Mouse (Mus musculus): ENCODE data around the gene Npm3.

Npm3 gene

DNA sequence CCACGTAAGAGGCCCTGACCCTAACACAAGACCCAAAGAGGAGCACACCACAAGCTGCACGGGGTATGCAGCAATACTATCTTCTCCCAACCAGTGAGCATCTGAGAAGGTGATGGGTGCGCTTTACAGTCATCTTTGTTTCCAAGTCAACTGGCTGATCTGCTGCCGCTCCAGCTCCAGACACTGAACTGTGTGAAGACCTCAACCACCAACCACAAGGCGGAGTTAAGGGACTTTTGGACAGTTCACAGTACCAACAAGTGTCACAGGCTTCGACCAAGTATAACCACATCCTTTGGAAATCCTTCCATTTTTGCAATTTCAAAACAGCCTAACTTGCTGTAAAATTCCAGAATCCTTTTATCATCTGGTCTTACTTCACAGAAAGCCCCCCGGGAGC is 2.5 kb upstream of the Npm3 start:
- DNase-seq, result no peak

DNA sequence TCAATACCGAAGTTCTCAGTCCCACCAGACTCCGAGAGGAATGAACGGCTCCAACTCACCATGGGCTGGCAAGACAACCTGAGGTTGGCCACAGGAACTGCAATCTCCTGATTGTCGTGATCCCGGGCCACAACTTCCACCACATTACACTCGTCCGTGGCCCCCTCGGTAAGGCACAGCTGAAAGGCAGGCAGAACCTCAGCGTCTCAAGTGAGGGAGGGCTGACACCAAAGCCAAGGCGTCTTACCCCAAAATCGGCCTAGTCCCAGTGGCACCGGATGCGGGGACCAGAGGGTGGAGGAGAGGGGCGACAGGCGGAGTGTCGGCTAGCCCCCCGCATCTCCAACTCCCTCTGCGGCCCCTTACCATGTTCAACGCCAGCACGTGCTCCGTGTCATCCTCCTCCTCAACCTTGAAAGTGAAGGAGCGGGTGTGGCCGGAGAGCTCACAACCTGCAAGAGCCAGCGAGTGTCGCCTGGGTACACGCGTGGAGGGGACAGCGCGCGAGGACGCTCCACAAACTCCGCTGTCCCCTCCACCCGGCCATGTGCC is 624 bp downstream of the Npm3 start:
- no peak for DNase-seq

DNA sequence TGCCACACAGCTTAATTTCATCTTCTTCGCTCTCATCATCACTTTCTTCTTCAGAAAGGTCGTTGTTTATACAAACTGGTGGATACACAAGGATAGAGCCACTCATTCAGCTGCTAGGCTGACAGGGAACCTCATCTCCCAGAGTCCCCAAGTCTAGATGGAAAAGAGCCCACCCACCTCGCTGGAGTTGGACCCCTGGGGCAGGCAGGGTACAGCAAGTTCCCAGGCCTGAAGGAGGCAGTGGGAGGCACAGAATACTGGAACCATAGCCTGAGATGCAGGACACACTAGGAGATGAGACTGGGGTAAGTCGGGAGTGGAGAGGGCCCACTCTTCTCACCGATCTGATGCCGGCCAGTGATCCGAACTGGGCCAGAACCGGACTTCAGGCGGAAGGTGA is 1.2 kb downstream of the Npm3 start:
- DNase-seq, result no peak

DNA sequence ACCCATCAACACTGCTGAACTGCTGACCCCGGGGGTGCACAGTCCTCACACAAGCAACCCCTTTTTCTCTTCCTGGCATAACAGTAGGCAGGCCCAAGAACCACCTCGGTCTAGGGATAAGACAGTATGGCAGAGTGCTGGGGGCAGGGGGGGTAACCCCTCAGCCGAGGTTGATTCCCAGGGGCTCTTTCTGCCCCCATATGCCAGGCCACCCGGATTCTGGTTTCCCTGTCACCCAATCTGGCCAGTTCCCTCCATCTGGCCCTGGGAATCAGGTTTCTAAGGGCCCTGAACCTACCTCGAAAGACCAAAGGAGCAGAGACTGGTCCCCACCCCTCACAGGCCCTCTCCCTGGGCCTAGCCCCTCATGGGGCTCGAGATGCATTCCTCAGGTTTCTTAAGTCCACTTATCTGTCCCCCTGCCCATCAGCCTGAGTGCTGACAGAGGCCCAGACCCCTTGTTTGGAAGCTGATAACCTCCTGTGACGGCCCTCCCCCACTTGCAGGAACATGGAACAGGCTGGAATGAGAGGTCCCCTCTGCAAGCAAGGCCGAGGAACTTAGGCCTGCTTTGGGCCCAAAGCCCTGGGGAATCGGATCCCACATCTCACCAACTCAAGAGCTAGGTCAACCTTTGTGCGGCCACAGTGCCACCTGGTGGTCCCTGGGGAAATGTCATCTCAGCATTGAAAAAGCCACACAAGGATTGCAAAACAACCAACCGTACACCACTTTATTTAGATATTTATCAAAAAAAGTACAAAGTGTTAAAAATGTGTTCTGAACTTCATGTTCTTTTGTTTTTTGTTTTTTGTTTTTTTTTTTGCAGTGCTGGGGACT is 2.1 kb downstream of the Npm3 start:
- DNase-seq, result peak; percentile 82 to 86

DNA sequence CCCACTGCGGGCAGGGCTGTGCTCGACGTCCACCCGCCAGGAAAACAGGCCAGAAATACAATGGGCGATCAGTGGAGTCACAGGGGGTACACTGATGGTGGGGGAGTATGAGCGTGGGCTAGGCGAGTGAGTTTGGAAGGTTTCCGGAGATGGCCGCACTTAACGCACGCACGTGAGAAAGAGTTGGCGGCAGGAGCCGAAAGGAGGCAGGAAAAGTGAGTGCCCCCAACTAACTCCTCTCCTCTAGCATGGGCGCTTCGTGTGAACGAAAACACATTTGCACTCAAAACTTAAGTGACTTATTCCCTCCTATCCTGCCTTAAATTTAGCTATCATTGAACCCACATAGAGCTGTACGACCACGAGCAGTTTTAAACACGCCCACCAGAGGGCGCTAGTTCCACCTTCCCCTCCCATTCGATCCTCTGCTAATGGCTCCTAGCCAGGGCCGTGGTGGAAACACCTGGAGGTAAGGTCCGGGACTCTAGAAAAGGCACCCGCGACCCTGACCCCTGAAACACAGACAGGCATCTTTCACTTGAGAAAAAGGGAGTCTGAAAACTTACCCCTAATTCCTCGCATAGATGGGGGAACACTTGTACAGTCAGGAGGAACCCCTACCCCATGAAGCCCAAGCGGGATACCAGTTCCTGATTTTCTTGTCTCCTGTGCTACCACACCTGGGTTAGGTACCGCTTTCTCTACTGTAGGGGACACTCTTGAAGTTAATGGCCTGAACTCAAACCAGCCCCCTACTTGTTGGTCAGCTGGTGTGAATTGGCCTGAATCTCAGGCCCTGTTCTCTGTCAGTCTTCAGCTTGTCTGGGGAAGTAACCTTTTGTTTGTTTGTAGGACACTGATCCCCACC is 3.0 kb downstream of the Npm3 start:
- peak; percentile 75 to 79 for DNase-seq

DNA sequence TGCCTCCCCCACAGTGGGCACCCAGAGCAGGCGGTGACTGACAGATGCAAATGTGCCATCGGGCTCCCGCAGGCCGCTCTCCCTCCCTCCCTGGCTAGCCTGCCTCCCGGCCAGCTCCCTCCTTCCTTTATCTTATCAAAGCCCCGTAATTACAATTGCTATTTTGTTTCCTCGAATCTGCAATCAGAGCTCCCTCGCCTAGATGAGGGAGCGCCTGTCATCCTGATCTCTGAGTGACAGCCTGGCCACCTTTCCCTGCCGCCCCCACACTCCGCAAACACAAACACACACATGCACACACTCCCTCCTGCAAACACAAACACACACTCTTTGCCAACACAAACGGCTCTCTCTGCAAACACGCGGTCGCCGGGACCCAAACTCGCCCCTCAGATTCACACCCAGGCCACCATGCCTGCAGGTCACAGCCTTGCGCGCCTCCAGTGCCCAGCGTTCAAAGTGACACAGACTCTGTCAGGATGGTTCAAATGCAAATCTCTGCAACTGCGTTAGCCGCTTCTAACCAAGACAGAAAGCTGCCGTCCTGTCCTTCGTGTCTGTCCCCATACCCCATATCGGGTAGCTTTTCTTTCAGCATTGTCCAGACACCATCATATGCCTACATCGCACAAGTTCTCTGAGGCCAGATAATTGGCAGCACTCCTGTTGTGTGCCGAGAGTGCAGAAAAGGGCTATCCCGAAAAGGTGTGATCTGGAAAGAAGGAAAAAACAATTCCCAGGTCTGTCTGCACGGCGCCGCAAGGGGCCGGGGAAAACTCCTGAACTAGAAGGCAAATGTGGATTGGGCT is 3.8 kb downstream of the Npm3 start:
- DNase-seq, result no peak

DNA sequence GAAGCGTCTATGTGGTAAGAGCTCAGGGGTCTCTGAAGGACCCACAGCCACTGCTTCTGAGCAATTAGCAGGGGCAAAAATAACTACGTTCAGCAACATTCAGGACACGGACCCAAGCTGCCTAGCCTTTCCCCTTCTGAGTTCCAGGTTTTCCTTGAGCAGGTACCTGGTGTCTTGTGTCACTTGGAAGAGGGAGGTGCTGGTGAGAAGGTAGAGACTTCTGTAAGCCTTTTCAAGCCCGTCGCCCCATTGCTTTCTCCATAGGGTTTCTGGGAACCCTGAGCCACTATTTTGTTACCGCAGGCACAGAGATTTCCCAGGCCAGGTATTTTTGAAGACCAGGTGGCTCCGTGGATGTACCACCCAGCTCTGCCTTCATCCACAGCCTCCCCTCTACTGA is 5.8 kb downstream of the Npm3 start:
- DNase-seq, result no peak

DNA sequence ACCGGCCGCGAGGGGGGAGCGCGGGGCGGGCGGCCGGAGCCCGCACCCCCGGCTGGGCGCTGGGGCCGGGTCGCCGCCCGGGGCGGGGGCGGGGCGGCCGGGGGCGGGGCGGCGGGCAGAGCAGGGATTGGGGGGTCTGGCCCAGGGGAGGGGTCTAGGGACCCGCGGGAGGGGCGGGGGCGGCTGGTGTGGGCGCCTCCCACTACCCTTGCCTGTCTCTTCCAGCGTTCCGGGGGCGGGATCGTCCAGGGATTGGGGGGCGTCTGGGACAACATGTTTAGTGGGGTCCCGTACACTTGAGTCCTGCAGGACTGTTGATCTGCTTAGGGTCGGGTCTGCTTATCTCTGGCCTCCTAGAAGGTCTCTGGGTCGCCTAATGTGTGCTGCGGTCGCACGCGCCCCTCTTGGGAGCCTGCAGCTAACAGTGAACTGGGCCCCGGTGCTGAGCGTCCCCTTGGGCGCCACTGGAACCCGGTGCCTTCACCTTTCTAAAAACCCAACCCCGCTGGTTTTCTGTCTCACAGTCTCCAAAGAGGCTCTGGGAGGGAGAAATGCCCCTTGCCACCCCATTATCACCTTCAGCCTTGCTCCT is 6.3 kb downstream of the Npm3 start:
- DNase-seq, result no peak

DNA sequence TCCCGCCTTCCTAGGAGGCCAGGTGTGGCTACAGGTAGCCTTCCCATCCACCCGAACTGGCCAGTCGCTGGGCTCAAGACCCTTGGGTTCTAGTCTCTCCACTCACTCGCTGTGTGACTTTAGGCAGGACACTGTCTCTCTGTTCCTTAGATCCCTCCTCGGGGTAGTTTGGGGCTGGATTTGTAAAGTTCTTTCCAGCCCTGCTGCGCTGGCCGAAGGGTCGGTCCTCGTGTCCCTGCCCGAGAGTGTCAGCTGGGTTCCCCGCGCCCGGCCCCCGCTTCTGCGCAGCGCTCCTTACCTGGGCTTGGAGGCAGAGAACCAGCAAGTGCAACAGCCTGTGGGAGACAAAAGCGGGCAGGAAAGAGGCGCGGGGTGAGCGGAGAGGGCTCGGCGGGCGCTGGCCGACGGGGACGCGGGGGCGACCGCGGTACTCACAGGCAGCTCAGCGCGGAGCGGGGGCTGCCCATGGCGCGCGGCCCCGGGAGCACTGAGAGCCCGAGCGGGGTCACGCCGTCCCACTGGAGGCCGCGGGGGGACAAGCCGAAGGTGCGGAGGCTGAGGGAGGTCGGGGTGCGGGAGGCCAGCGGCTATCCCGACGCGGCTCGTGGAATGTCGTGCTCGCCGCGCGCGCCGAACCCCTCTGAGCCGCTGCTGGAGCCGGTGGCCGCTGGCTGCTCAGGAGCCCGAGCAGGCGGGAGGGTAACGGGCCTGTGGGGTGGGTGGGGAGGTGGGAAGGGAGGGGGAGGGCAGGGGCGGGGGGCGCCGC is 7.0 kb downstream of the Npm3 start, which contains the start of gene Fgf8:
Fgf8 (minus strand) TSS at position 698 of the 766 bp plus-strand sequence.
- DNase-seq, result no peak

DNA sequence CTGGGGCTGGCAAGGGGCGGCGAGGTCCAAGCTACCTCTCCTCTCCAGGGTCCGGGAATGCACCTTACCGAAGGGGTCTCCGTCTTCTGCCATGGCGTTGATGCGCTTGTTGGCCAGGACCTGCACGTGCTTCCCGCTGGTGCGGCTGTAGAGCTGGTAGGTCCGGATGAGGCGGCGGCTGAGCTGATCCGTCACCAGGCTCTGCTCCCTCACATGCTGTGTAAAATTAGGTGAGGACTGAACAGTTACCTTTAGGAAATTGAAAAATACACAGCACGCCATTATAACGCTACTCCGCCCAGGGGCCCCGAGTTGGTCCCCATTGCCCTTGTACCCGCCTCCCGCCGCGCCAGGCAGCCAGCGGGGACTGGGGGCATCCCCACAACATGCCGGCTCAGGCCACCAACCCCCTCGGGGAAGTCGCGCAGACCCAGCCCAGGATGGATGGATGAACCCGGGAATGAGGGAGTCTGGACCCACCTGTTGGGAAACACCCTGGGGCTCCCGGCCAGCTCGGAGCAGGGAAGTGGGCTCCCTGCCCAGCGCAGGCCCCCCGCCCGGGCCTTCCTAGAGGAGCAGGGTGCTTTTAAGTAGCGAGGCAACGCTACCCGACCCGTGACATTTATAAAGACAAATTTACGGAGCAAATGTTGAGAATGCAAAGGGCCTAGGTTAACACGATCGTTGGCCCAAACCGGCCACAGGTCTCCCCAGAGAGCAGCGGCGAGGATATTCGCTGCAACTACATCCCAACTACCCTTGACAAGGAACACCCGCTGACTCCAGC is 7.8 kb downstream of the Npm3 start:
- DNase-seq, result no peak

DNA sequence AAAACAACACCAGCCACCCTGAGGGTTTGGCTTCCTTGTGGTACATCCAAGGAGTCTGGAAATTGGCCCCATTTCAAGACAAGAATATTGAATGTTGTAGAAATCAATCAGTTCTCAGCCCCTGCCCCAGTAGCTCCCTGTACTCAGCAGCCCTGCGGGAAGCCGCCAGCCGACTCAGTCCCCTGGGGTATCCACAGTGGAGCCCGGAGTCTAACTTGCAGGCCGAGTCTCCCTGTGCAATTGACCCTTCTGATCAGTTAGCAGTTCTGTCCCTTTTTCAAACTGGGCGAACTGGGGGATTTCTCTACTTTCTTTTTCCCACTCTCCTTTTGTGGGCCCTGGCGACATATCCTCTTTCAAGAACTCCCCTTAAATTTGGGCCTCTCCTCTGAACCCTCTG is 8.6 kb downstream of the Npm3 start:
- no peak for DNase-seq

DNA sequence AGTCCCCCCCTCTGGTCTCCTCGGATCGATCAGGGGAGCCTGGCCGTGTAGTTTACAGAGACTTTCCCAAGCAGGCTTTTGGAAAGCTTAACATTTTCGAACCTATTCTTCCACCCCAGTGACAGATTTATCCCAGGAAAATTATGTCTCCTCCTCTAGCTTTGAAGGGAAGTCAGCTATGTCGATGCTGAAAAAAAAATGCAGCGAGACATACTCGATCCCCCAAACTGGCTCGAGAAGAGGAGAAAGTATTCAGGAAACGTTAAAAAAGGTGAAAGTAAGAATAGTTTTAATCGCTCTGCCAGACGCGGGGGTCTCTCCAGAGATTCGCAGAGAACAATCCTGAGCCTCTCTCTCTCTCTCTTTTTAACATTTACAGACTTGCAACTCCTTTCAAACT is 9.2 kb downstream of the Npm3 start:
- DNase-seq, result no peak

DNA sequence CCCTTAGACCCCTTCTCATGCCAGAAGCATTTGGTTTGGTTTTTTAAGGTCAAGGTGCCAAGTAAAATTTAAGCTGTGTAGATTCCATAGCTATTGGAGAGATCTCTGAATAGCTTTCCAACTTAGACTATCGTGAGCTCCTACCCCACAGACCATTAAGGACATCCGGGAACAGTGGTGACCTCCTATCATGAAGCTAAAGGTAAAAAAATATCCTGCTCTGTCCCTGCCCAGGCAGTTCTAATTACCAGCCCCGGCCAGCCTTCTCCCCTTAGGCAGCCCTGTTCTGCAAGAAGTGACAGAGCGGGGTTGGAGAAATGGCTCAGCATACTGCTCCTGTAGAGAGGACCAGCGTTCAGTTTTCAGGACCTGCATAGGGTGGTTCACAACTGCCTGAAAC is 10.9 kb downstream of the Npm3 start:
- DNase-seq, result no peak

DNA sequence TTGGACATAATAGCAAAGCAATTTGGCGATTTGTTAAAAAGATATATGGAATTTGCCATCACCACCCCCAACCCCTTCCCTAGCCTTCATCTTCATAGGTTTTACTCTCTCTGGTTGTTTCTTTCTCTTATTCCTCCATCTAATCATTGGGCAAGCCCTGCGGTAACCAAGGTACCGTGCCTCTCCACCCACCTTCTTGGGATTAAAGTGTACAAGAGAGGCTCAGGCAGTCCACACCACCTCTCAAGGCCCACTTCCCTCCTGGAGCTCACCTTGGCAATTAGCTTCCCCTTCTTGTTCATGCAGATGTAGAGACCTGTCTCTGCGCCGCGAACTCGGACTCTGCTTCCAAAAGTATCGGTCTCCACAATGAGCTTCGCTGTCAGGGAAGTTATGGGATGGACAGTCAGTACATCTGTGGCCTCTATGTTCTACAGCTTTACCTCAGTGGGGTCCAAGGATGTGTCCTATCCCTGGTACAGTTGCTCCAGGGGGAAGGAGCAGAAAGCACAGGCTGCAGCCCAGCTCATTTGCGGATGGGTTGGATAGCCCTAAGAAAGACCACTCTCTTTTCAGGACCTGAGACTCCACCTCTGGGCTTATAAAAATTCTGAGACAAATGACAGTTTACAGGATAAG is 11.4 kb downstream of the Npm3 start:
- DNase-seq, result no peak

DNA sequence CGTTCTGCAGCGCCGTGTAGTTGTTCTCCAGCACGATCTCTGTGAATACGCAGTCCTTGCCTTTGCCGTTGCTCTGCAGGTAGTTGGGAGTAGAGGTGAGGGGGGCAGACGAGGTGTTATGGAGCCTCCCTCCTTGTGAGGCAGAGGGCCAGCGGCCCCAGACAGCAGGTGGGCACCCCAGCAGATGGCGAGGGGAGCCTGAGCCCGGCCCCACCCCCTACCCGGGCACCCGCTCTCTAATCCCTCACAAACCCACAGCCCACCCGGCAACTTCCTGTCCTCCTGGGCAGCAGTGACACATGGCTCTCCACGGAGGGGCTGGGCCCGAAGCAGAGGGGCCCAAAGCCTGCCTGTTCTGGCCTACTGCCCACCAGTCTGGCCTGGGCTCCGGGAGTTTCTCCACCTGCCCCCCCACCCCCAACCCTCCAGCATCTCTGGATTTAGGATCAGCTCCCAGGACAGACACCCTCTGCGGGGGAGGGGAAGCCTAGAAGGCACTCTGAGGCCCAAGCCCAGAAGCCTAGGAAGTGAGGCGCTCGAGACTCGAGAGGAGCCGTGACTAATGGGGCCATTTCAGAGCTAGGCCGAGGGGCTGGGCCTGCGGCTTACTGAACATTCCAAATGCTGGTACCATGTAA is 12.1 kb downstream of the Npm3 start:
- no peak for DNase-seq

DNA sequence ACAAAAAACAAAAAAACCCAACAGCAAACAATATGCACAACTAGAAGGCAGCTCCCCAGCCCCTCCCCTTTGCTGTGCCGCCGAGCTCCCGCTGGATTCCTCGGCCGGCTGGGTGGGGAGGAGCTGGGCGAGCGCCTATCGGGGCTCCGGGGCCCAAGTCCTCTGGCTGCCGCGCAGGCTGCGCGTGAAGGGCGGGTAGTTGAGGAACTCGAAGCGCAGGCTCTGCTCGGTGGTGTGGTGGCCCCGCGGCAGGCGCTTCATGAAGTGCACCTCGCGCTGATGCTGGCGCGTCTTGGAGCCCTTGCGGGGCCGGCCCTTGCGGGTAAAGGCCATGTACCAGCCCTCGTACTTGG is 12.6 kb downstream of the Npm3 start:
- DNase-seq, result peak; percentile 36 to 48

DNA sequence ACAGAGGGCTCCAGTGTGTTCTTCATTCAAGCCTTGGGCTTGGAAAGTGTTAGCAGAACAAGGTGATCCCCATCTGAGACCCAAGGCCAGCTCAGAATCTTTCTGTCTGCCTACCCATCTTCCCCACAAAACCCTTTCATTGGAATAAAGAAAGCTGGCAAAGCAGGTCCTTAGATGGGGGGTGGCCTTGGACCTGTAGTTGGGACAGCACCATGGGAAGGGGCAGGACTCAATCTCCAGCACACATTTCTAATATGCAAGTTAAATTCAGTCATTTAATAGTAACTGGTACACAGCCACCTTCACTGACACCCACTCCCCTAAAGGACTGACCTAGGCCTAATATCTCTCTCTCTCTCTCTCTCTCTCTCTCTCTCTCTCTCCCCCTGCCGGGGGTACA is 13.2 kb downstream of the Npm3 start:
- no peak for DNase-seq

DNA sequence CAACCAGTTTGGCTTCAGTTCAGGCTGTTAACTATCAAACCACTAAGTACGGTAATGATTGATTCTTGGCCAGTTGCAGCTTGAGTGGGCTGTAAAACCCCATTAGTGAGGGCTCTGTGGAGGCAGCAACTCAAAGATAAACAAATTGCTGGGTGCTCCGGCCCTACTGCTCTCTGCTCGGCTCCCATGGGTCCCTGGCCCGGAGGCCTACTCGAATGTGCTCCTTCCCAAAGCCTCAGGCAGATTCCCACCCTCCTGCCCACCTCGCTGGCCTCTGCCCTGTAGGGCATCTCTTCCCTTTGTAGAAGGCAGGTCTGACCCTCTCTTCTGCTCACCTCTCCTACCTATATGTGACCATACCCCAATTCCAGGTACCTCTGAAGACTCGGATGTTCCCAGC is 14.6 kb downstream of the Npm3 start:
- no peak for DNase-seq

DNA sequence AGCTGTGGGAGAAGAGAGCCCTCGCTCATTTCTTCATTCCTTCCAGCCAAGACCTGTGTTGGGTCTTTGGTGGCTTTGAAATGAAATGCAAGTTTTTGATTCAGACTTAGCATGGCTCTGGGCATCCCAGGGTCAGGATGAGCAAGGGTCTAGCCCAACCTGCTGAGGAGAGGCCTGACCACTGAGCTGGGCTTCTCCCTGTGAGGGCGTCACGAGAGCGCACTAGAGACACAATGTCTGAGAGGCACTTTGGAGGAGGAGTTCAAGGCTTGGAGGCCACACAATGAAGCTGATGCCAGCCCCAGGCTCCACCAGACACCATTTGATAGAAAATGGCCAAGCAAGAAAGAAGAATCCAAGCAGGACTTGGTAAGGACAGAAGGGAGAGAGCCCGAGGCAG is 15.2 kb downstream of the Npm3 start:
- DNase-seq, result no peak

DNA sequence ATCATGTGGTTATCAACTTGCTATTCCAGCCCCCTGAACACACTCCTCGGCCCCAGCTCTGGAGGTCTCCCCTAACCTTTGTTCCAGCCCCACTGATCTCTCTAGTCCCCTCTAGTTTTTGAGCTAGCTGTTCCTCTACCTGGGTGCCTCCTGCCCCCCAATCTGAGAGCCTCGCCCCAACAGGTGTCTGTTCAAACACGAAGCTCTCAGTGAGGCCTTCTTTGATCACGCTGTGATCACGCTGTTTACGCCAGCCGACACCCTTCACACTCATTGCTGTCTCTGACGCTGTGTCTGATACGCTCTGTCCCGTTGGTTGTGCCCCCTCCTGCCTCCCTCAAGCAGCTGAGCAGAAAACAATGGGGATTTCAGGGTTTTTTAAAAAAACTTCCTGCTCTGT is 15.8 kb downstream of the Npm3 start:
- DNase-seq, result no peak

All from lung, adult 18-20 months (tissue).